Mouse (Mus musculus) ovary, postnatal 14 days (tissue): ENCODE measurements around the gene Sdhaf2.
"Not testable (repeated sequence)": the region's sequence is repeated elsewhere in the genome, so short reads cannot be mapped to it uniquely, and the experiment has no call there.

Experiments used
- DNase-seq: peaks from one replicate; pipeline ENCODE4 v3.0.0; 2022; ENCODE audit warnings: low spot score

The Sdhaf2 gene

DNA sequence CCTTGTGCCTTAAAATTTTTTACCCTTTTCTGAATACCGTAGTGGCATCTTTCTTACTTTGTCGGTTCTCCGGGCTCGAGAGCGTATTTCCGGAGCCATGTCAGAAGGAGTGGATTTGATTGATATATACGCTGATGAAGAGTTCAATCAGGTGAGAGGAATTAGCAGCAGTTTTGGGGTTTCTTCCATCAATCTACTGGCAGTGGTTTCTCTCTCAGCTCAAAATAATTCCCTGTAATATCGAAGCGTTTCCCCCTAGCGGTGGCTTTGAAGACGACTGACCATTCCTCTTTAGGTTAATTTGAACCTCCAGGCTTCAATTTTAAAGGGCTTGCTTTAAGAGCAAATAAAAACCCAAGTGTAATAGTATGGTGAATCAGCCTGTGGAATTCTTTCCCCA, at the start of gene Sdhaf2:
Sdhaf2 (minus strand) TSS at position 233 of the 400 bp plus-strand sequence.
- DNase-seq: no peak

DNA sequence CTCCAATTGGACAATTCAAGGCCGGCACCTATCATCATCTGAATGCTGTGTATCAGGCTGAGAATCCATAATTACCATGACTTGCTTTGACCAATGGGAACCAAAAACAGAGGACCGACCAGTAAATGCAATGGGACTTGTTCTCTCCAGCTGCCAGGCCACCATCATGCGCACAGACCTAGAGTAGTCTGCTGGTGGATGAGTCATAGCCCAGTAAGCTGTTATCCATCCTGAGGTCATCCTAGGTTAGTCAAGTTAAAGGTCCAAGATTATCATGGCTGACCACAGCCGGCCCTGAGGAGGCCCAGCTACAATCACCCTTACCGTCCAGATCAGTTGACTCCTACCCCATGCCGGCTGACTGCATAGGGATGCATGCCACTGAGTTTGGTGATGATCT, 43.7 kb upstream of the Sdhaf2 start:
- DNase-seq: no peak

GRCm38 (mm10) chr19:10565217-10565616, 39.3 kb upstream of the Sdhaf2 start:
- no peak for DNase-seq

- no peak for DNase-seq
These were observed 38.3 kb upstream of the Sdhaf2 start for GRCm38 (mm10) chr19:10564278-10564677.

DNA sequence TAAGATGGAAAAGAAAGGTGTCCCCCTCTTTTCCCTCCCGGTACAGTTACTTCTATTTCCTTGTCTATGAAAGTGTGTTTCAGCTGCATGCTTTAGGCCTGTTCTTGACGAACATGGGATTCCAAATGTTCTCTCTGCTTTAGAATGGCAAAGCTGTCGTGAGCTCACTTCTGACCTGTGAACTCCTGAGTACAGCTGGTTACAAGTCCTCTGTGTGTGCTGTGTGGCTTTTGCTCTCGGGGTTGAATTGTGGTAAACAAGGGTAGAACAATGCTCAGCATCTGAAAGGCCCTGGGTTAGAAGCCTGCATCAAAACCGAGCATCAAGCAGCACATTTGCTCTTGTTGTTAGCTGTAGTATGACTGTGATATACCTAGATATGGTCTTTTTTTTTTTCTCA, 36.4 kb upstream of the Sdhaf2 start:
- no peak for DNase-seq

- DNase-seq: no peak
These were observed 35.8 kb upstream of the Sdhaf2 start for GRCm38 (mm10) chr19:10561558-10562314.

DNA sequence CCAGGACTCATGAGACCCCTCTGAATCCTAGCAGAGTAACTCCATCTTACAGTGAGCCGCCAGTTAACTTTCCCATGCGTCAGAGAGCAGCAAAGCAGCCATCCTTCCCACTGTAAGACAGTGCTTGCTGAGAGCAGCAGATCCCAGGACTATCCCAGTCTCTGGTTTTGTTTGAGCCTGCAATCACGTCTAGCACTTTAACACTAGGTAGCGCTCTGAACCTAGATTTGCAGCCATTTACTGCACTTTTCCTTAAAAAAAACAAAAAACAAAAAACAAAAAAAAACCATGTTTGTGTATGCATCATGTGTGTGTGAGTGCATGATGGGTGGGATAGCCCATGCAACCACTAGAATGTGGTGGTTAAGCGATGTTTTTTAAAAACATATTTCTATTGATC, 34.2 kb upstream of the Sdhaf2 start:
- no peak for DNase-seq

- DNase-seq: not testable (repeated sequence)
These were observed 32.0 kb upstream of the Sdhaf2 start for GRCm38 (mm10) chr19:10557837-10558375.

- no peak for DNase-seq
These were observed 31.5 kb upstream of the Sdhaf2 start for GRCm38 (mm10) chr19:10557430-10557829.

- no peak for DNase-seq
These were observed 31.1 kb upstream of the Sdhaf2 start for GRCm38 (mm10) chr19:10557001-10557400.

GRCm38 (mm10) chr19:10555624-10556510, 29.9 kb upstream of the Sdhaf2 start, which contains the start of gene Tmem216:
TSS of gene Tmem216 (minus strand) at chr19:10556238.
- DNase-seq: peak; percentile 67

DNA sequence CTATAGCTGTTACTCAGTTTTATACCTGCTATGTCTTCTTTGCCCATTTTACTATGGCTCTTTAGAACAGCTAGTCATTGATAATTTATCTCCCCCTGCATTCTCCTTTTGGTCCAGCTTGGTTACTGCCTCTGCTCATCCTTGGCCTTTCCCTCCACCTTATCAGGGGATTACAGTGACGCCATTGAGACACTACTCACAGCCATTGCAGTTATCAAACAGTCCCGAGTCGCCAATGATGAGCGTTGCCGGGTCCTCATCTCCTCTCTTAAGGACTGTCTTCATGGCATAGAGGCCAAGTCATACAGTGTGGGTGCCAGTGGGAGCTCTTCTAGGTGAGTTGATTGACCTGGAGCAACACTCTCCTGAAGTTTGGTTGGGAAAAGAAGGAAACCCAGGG, 13.5 kb upstream of the Sdhaf2 start:
- no peak for DNase-seq

- no peak for DNase-seq
These were observed 4.1 kb upstream of the Sdhaf2 start for GRCm38 (mm10) chr19:10530082-10530481.

GRCm38 (mm10) chr19:10525106-10525901, 638 bp downstream of the Sdhaf2 start, which contains the start of gene Cpsf7:
TSS of gene Cpsf7 (plus strand) at chr19:10525266.
- peak; percentile 81 for DNase-seq

GRCm38 (mm10) chr19:10524784-10525105, 1.2 kb downstream of the Sdhaf2 start:
- no peak for DNase-seq

DNA sequence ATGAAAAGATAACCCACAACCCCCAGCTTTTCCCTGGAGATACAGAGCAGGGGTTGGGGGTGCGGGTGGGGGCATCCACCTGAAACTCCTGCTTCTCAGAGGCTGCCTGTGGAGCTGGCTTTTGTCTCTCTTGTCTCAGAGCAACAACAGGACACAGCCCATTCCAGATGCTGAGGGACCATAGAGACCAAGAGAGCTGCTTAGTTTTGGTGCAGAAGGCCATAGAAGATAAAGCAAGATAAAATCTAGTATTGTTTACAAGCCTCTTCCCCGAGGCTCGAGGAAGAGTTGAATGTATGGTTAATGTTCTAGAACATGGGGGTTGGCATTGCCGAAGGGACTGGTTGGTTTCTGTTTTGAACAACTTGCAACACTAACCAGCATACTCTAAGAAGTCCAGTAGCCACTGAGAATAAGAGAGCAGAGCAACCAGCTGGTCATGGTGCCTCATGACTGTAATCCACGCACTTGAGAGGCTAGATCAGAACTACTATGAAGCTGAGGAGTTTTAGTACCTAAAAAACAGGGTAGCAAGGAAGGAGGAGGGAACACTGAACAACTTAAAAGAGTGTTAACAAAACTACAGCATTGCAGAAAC, 2.4 kb downstream of the Sdhaf2 start:
- no peak for DNase-seq

- no peak for DNase-seq
These were observed 4.0 kb downstream of the Sdhaf2 start for GRCm38 (mm10) chr19:10521926-10522325.

- DNase-seq: no peak
These were observed 5.6 kb downstream of the Sdhaf2 start for GRCm38 (mm10) chr19:10520355-10520754.

DNA sequence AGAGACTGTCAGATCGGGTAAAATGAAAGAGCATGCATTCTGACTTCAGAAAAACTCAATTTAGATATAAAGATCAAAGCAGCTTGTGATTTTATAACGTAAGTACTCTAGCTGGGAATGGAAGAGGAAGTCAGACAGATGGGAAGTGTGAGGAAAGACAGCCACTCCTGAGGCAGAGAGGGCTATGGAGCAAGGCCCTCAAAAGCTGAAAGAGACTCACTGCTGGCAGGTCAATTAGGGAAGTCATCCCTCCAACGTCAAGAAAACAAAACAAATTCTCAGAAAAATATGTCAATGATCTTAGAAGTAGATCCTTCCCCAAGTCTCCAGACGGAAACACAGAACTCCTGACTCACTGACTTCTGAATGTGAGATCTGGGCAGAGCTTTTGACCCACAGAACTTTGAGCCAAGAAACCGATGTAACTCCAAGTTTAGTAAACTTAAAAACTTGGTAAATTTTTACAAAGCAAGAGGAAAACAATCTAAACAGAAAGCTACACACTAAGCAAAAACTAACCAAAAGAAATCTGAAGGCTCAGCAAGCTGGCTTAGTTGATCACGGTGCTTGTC, 15.1 kb downstream of the Sdhaf2 start:
- no peak for DNase-seq

- DNase-seq: peak; percentile 46
These were observed 23.4 kb downstream of the Sdhaf2 start for GRCm38 (mm10) chr19:10502571-10502970.

DNA sequence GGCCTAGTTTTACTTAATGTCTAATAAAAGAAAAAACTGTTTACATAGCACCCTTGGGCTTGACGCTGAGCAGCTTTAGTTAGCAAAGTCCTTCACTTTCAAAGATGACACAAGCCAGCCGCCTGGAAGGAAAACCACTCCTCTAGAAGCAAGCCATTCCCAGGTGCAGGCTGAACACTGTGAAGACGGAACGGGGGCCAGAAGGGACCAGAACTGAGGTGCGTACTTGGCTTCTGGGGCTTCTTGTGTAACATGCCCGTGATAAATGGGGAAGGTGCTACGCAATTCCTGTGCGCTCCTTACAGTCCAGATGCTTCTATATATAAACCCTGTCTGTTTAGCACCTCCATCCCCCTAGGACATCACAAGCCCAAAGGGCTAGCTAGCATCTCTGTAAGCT, 25.4 kb downstream of the Sdhaf2 start:
- no peak for DNase-seq
